Mouse (Mus musculus): ENCODE measurements around the gene Pimreg. TPM values are rescaled to one million over a fixed set of nuclear protein-coding genes. Genes with fewer than 3 reads are reported as not detected.

Pimreg gene
- 26.5 and 39.3 TPM in 2 replicates for polyA plus RNA-seq (2014; fragmentation: Nextera tagmentation; extraction: Ambion mirVana)

DNA sequence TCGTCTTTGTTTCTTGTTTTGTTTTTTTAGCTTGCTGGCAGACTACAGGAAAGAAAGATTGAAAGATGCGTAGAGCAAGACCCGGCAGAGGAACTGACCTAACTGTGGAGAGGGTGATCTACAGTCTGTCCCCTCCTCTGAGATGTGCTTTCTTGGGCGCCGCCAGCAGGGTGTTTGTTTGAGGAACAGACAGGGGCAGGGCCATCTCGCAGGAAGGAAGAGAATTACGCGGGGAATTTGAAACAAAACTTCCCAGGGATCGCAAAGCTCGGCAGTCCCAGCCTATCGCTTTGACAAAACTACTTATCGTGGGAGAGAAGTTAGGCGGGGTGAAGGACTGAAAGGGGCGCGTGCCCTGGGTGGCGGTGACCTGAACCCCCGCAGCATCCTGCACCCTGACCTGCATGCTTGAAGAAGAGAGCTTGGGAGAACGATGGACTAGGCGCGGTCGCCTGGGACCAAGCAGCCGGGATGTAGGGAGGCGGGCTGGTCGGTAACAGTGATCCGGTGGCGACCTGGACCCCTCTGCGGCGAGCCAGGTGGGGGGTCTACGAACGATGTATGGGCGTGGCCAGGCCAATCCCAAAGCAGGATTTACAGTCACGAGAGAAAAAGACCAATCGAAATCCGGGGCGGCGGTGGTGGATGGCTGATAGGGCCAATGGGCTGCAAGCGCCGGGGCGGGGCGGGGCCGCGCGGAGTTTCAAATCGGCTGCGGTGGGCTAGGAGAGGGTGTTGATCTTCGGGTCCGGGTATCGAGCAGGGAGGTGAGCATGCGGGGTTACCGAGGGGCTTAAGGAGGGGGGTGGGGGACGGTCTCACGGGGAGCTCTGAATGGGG is at the start of gene Pimreg:
Pimreg (plus strand) TSS at position 265 of the 840 bp plus-strand sequence.
- H3K27me3 ChIP-seq (ENCODE audit: control insufficient read depth, insufficient read depth, low read length) = no peaks in the 10 kb centered on the region
- H3K36me3 ChIP-seq (ENCODE audit: control insufficient read depth, insufficient read depth, low read length) = no peaks in the 10 kb centered on the region
- ATAC-seq (ENCODE audit: low FRiP score, low TSS enrichment) = peak; percentile 92
- peak within 1 kb of the TSS; percentile 59 for H3K9ac ChIP-seq (replicated peaks; ENCODE audit: low read length)
- H3K9me3 ChIP-seq (ENCODE audit: control insufficient read depth, low read length) = no peaks in the 10 kb centered on the region
- peak; percentile 95 for DNase-seq
- H3K27ac ChIP-seq (replicated peaks; ENCODE audit: low read depth, low read length) = peak within 1 kb of the TSS; percentile 62; the same call in 1 of the 2 replicates
- H3K4me2 ChIP-seq (ENCODE audit: low read length) = peak within 1 kb of the TSS; percentile 94
- WGBS = under 1% methylated on average over 52 of the region's 52 CpGs
- peak within 1 kb of the TSS; percentile 73 for H3K4me3 ChIP-seq (replicated peaks; ENCODE audit: low read depth, low read length)
- peaks cover 44% of the 10 kb centered on the region for H3K4me1 ChIP-seq (ENCODE audit: control insufficient read depth, insufficient read depth, low read length)

DNA sequence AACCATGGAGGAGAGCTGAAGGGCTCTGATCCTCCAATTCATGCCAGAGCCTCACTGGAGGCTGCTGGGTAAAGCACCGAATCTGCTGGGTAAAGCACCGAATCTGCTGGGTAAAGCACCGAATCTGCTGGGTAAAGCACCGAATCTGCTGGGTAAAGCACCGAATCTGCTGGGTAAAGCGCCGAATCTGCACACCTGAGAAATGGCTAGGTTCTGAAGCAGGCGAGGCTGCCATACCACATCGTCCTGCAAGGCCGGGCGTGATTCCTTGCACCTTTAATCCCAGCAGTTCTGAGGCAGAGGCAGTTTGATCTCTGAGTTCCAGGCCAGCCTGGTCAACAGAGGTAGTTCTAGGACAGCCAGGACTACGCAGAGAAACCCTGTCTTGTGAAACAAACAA is 49.4 kb upstream of the Pimreg start:
- Histone ChIP-seq H3K36me3 (ENCODE audit: control insufficient read depth, insufficient read depth, low read length) (no peaks in the 10 kb centered on the region), H3K4me1 (ENCODE audit: control insufficient read depth, insufficient read depth, low read length) (peaks cover 17% of the 10 kb centered on the region), H3K9ac (replicated peaks; ENCODE audit: low read length) (no peak overlapping the region), H3K27ac (replicated peaks; ENCODE audit: low read depth, low read length) (no peak overlapping the region), H3K27me3 (ENCODE audit: control insufficient read depth, insufficient read depth, low read length) (no peaks in the 10 kb centered on the region), H3K4me3 (replicated peaks; ENCODE audit: low read depth, low read length) (no peak overlapping the region), H3K4me2 (ENCODE audit: low read length) (no peak overlapping the region), H3K9me3 (ENCODE audit: control insufficient read depth, low read length) (no peaks in the 10 kb centered on the region)
- no peak for ATAC-seq (ENCODE audit: low FRiP score, low TSS enrichment)
- 88% methylated on average over 12 of the region's 12 CpGs for WGBS
- DNase-seq = no peak

DNA sequence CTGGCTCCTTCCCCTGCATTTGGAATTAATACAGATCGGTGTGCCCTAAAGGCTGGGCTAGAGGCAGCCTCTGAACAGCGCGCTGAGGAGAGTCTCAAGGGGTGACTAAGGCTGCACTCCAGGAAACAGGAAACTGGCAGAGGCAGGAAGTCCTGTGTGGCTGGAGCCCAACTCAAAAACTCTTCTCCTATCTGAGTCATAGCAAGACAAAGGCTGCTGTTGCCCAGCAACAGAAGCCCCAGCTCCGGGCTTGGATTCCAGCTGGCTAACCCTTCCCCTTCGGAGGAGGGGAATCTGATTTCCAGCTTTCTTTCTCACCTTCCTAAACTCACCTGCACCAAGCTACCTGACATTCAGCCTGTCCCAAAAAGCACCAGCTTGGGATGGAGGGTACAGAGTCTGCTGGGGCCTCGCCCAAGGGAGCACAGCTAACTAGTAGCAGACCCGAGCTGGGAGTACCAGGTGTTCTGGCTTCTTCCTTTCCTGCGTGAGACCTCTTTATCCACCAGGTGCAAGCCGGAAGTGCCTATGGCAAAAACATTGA is 45.8 kb upstream of the Pimreg start:
- H3K27me3 ChIP-seq (ENCODE audit: control insufficient read depth, insufficient read depth, low read length) = no peaks in the 10 kb centered on the region
- H3K4me1 ChIP-seq (ENCODE audit: control insufficient read depth, insufficient read depth, low read length) = peaks cover 17% of the 10 kb centered on the region
- WGBS = 16% methylated on average over 9 of the region's 9 CpGs
- peak overlapping the region; percentile 31; the same call in 1 of the 2 replicates for H3K9ac ChIP-seq (replicated peaks; ENCODE audit: low read length)
- no peak overlapping the region for H3K4me3 ChIP-seq (replicated peaks; ENCODE audit: low read depth, low read length)
- ATAC-seq (ENCODE audit: low FRiP score, low TSS enrichment) = 0 out of 2 replicates have a peak, but pooled peaks have one; percentile 46
- no peaks in the 10 kb centered on the region for H3K36me3 ChIP-seq (ENCODE audit: control insufficient read depth, insufficient read depth, low read length)
- no peaks in the 10 kb centered on the region for H3K9me3 ChIP-seq (ENCODE audit: control insufficient read depth, low read length)
- DNase-seq = peak; percentile 84
- peak overlapping the region; percentile 71 for H3K27ac ChIP-seq (replicated peaks; ENCODE audit: low read depth, low read length)
- H3K4me2 ChIP-seq (ENCODE audit: low read length) = peak overlapping the region; percentile 43

DNA sequence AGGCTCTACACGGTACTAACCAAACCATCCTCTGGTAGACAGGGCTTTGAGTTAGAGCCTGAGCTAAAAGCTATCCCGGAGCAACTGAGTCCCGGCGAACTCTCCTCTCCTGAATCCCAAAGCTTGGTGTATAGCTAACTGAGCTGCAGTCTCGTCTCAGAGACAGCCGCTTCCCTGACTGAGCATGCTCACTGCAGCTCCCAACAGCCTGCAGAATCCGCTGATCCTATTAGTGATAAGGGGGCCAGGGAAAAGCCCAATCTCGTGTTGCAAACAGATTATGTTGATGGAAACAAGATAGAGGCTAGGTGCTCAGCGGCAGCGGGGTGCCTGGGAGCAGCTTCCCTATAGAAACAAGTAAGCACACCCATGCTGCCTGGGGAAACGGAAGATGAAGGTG is 45.0 kb upstream of the Pimreg start:
- peak overlapping the region; percentile 43 for H3K4me2 ChIP-seq (ENCODE audit: low read length)
- ATAC-seq (ENCODE audit: low FRiP score, low TSS enrichment) (no peak), DNase-seq (peak; percentile 70)
- H3K9me3 ChIP-seq (ENCODE audit: control insufficient read depth, low read length) = no peaks in the 10 kb centered on the region
- no peaks in the 10 kb centered on the region for H3K27me3 ChIP-seq (ENCODE audit: control insufficient read depth, insufficient read depth, low read length)
- H3K27ac ChIP-seq (replicated peaks; ENCODE audit: low read depth, low read length) = no peak overlapping the region
- H3K4me3 ChIP-seq (replicated peaks; ENCODE audit: low read depth, low read length) = no peak overlapping the region
- no peaks in the 10 kb centered on the region for H3K36me3 ChIP-seq (ENCODE audit: control insufficient read depth, insufficient read depth, low read length)
- 17% methylated on average over 11 of the region's 11 CpGs for WGBS
- H3K4me1 ChIP-seq (ENCODE audit: control insufficient read depth, insufficient read depth, low read length) = peaks cover 17% of the 10 kb centered on the region
- H3K9ac ChIP-seq (replicated peaks; ENCODE audit: low read length) = peak overlapping the region; percentile 24; the same call in 1 of the 2 replicates

DNA sequence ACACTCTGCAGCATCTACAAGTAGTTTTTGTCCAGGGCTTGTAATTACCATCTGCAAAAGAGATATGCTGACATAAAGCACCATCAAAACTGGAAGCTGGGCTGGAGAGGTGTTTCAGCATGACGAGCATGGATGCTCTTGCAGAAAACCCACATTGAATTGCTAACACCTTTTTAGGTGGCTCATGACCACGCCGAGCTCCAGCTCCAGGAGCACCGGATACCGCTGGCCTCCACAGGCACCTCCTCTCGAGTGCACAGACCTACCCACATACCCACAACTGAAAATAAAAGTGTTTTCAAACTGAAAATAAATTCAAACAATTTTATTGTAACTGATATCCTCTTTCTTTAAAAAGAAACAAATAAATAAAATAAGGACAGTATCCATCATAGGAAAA is 41.6 kb upstream of the Pimreg start:
- H3K9ac ChIP-seq (replicated peaks; ENCODE audit: low read length) = no peak overlapping the region
- no peaks in the 10 kb centered on the region for H3K9me3 ChIP-seq (ENCODE audit: control insufficient read depth, low read length)
- DNase-seq (no peak), ATAC-seq (ENCODE audit: low FRiP score, low TSS enrichment) (no peak)
- H3K4me1 ChIP-seq (ENCODE audit: control insufficient read depth, insufficient read depth, low read length) = peaks cover 17% of the 10 kb centered on the region
- no peak overlapping the region for H3K4me2 ChIP-seq (ENCODE audit: low read length)
- H3K27ac ChIP-seq (replicated peaks; ENCODE audit: low read depth, low read length) = no peak overlapping the region
- H3K27me3 ChIP-seq (ENCODE audit: control insufficient read depth, insufficient read depth, low read length) = no peaks in the 10 kb centered on the region
- H3K36me3 ChIP-seq (ENCODE audit: control insufficient read depth, insufficient read depth, low read length) = no peaks in the 10 kb centered on the region
- WGBS = 90% methylated on average over 6 of the region's 6 CpGs
- H3K4me3 ChIP-seq (replicated peaks; ENCODE audit: low read depth, low read length) = no peak overlapping the region

DNA sequence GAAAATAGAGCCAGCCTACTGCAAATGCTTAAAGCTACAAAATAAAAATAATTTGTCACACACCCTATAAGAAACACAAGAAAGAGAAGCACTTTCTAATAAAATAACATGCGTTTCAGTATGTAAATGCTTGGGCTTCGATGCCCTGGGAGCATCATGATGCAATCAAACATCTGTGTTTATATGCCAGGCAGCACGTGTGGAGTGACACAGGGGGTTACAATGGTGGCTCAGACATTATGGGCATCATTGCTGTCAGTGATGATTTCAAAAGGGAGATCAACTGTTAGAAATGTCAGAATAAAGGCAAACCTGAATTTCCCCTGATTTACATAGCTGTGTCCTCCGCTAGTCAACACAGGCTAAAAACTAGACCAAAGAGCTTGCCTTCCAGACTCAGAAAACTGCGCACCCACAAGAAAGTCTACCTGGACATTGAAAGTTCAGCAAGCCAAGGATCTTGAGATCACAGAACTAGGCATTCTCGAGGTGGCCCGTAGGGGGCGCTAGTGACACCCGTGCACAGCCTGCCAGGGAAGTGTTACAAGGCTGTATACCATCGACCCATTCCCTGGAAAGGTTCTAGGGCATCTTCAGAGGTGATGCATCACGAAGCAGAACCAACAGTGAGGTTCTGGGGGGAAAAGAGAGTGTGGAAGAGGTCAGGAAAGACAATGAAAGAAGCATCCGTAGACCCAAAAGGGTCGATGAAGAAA is 39.5 kb upstream of the Pimreg start:
- WGBS = 49% methylated on average over 13 of the region's 13 CpGs
- Histone ChIP-seq H3K27me3 (ENCODE audit: control insufficient read depth, insufficient read depth, low read length) (no peaks in the 10 kb centered on the region), H3K4me1 (ENCODE audit: control insufficient read depth, insufficient read depth, low read length) (no peaks in the 10 kb centered on the region), H3K36me3 (ENCODE audit: control insufficient read depth, insufficient read depth, low read length) (no peaks in the 10 kb centered on the region), H3K9ac (replicated peaks; ENCODE audit: low read length) (no peak overlapping the region), H3K27ac (replicated peaks; ENCODE audit: low read depth, low read length) (no peak overlapping the region), H3K4me2 (ENCODE audit: low read length) (no peak overlapping the region), H3K9me3 (ENCODE audit: control insufficient read depth, low read length) (no peaks in the 10 kb centered on the region), H3K4me3 (replicated peaks; ENCODE audit: low read depth, low read length) (no peak overlapping the region)
- no peak for ATAC-seq (ENCODE audit: low FRiP score, low TSS enrichment)
- DNase-seq = no peak

DNA sequence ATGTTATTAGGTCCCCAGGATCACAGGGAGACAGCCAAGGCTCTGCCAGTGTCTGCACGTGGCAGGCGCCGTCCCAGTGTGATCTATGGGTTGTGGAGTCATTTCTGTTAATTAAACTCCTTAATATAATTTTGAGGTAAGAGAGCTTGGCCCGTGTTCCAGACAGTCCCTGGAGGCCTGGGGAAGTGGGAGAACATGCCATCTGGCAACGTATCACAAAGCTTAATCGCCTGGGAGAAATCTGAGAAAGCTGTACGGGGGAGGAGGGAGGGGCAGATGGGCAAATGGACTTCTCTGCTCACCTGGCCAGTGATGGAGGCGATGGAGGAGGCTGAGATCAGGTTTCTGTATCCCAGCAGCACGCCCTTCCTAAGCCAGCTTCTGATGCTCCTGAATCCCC is 38.7 kb upstream of the Pimreg start:
- no peaks in the 10 kb centered on the region for H3K36me3 ChIP-seq (ENCODE audit: control insufficient read depth, insufficient read depth, low read length)
- WGBS = 52% methylated on average over 9 of the region's 9 CpGs
- ATAC-seq (ENCODE audit: low FRiP score, low TSS enrichment) (no peak), DNase-seq (no peak)
- no peak overlapping the region for H3K4me3 ChIP-seq (replicated peaks; ENCODE audit: low read depth, low read length)
- no peaks in the 10 kb centered on the region for H3K27me3 ChIP-seq (ENCODE audit: control insufficient read depth, insufficient read depth, low read length)
- H3K4me2 ChIP-seq (ENCODE audit: low read length) = no peak overlapping the region
- H3K9me3 ChIP-seq (ENCODE audit: control insufficient read depth, low read length) = no peaks in the 10 kb centered on the region
- H3K9ac ChIP-seq (replicated peaks; ENCODE audit: low read length) = no peak overlapping the region
- H3K4me1 ChIP-seq (ENCODE audit: control insufficient read depth, insufficient read depth, low read length) = no peaks in the 10 kb centered on the region
- no peak overlapping the region for H3K27ac ChIP-seq (replicated peaks; ENCODE audit: low read depth, low read length)

DNA sequence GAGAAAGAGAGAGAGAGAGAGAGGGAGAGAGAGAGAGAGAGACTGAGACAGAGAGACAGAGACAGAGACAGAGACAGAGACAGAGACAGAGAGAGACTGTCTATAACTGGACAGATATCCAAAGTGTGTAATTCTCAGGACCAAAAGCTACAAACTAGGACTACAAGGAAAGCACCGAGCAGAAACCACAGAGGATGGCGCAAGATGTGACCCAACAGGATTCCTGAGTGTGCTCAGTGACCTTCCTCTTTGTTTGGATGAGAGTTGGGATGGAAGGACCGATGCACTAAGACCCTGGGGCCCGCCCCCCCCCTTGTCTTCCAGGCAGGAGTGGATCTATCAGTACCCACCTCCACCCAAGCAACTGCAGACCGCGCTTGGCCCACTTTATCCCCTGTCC is 36.3 kb upstream of the Pimreg start:
- no peaks in the 10 kb centered on the region for H3K27me3 ChIP-seq (ENCODE audit: control insufficient read depth, insufficient read depth, low read length)
- no peaks in the 10 kb centered on the region for H3K9me3 ChIP-seq (ENCODE audit: control insufficient read depth, low read length)
- H3K4me3 ChIP-seq (replicated peaks; ENCODE audit: low read depth, low read length) = no peak overlapping the region
- WGBS = 91% methylated on average over 6 of the region's 6 CpGs
- no peaks in the 10 kb centered on the region for H3K36me3 ChIP-seq (ENCODE audit: control insufficient read depth, insufficient read depth, low read length)
- no peak for ATAC-seq (ENCODE audit: low FRiP score, low TSS enrichment)
- H3K9ac ChIP-seq (replicated peaks; ENCODE audit: low read length) = no peak overlapping the region
- H3K4me1 ChIP-seq (ENCODE audit: control insufficient read depth, insufficient read depth, low read length) = peaks cover 6% of the 10 kb centered on the region; the same call in 1 of the 2 replicates
- H3K4me2 ChIP-seq (ENCODE audit: low read length) = no peak overlapping the region
- no peak for DNase-seq
- H3K27ac ChIP-seq (replicated peaks; ENCODE audit: low read depth, low read length) = no peak overlapping the region
